Mouse (Mus musculus) E14TG2a.4 (cell line): Measurements from ENCODE around the gene Prkcd.
"Not testable (repeated sequence)": the region's sequence is repeated elsewhere in the genome, so short reads cannot be mapped to it uniquely, and the experiment has no call there.

Experiments
- H3K27me3 ChIP-seq: 2 replicates; pipeline ENCODE4 v1.6.1; 2014; ENCODE audit warnings: low read length, control low read depth; ENCODE audit not compliant: insufficient read depth
- H3K36me3 ChIP-seq: 2 replicates; pipeline ENCODE4 v1.6.1; 2014; ENCODE audit warnings: low read length, control low read depth; ENCODE audit not compliant: insufficient read depth
- H3K4me1 ChIP-seq: replicated peaks from 2 replicates; pipeline ENCODE4 v1.6.1; 2014; ENCODE audit warnings: low read depth, low read length, control low read depth
- H3K4me3 ChIP-seq: replicated peaks from 2 replicates; pipeline ENCODE4 v1.5.1; 2014; ENCODE audit warnings: mild to moderate bottlenecking, low read length
- H3K9me3 ChIP-seq: 2 replicates; pipeline ENCODE4 v1.6.1; 2014; ENCODE audit warnings: low read length, control low read depth
- CTCF ChIP-seq: conservative IDR thresholded peaks from 2 replicates; pipeline ENCODE4 v1.5.1; 2014; ENCODE audit warnings: low read length
- NANOG ChIP-seq: IDR thresholded peaks from 2 replicates; pipeline ENCODE4 v1.6.1; 2014; ENCODE audit warnings: borderline replicate concordance, low read length, mixed read lengths
- POU5F1 ChIP-seq: IDR thresholded peaks from 2 replicates; pipeline ENCODE4 v1.6.1; 2014; ENCODE audit warnings: low read length, borderline replicate concordance

Gene Prkcd

DNA sequence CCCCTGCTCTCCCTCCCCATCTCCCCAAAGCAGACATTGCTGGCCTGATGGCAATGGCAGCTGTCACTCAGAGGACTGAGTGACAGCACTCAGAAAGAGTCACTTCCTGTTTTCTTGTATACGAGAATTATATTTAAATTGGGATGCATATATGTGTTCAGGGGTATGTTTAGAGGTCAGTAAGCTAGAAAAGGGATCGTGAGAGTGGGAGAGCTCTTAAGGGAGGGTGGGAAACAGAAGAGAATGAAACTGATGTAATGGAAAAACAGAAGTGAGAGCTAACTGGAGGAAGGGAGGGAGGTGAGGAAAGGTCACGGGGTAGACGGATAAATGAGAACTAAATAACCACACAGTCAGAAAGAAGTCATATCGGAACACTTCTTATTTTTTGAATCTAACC, 46.8 kb downstream of the Prkcd start:
- H3K36me3 ChIP-seq, result peaks cover 24% of the 10 kb centered on the region
- H3K9me3 ChIP-seq, result no peaks in the 10 kb centered on the region
- no peak overlapping the region; the same call in 1 of the 2 replicates for H3K4me3 ChIP-seq
- no peaks in the 10 kb centered on the region for H3K27me3 ChIP-seq
- TF ChIP-seq NANOG, result no peak
- TF ChIP-seq POU5F1, result no peak
- TF ChIP-seq CTCF, result no peak
- H3K4me1 ChIP-seq, result peaks cover 80% of the 10 kb centered on the region

DNA sequence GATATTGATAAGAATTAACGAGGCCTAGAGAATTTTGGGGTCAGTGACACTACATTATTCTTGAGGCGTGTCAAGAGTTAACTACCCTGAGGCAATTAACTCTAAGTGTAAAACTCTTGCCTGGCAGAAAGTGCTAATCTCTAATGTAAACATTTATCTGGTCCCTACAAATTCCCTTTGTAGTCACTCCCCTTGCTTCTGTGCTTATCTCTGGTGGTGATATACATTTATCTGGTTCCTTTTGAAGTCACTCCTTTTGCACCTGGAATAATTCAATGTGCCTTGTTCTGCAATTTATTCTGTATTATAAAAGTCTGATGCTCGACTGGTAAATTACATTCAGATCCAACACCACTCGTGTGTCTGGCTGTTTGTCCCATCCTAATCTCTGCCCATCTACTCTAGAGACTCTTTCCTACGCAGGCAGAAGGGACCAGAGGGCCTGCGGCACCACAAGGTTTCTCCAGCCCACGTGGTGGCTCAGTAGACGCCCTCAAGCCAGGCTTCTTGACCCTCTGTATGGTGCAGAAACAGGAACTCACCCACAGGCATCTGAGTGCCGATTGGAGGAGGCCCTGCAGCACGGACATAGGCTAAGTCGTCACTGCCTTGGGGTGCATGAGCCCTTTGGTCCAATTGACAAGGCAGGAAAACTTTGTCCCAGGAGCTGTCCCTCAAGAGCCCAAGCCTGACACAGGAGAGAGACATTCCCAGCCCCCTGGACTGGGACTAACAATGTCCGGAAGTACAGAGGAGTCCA, 48.5 kb downstream of the Prkcd start:
- Histone ChIP-seq H3K4me1 (peaks cover 76% of the 10 kb centered on the region), H3K36me3 (peaks cover 41% of the 10 kb centered on the region)
- H3K27me3 ChIP-seq, H3K4me3 ChIP-seq, H3K9me3 ChIP-seq: not testable (repeated sequence)

DNA sequence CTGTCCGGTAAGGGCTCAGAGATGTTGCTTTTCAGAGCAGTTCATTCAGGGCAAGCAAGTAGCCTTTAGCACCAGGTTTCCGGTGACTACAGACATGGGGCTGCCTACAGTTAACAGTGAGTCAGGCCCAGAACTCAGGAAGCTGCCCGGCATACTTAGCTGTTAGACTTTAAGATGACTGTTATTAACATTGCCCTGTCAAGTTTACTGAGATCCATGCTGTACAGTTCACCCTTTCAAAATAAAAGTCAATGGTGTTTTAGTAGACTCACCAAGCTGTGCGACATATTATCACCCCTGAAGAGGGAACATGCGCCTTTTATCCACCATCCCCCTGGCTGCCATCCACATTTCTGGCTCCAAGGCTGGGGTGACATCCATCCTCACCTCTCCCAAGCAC, 49.8 kb downstream of the Prkcd start:
- TF ChIP-seq POU5F1, result no peak
- TF ChIP-seq NANOG, result no peak
- TF ChIP-seq CTCF, result no peak
- Histone ChIP-seq H3K4me1 (peaks cover 80% of the 10 kb centered on the region), H3K4me3 (peak overlapping the region; percentile 48), H3K27me3 (no peaks in the 10 kb centered on the region), H3K36me3 (peaks cover 53% of the 10 kb centered on the region), H3K9me3 (no peaks in the 10 kb centered on the region)

DNA sequence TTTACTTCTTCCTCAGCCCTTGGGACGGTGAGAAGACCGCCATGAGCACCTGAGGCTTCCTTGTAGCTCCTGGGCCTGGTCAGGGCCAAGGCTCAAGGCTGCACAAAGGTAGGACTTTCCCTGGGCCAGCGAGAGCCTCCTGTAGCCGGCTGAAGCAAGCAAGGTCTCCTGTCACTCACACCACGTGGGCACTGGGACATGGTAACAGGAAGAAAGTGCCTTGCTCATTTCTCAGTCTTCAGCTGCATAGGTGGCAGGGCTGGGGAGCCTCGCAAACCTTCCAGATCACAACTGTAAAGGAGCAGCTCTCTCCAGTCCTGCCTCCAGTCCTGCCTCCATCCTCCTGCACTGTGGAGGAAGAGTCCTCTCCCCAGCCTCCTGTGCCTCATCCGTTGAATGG, 50.2 kb downstream of the Prkcd start:
- Histone ChIP-seq H3K4me1 (peaks cover 79% of the 10 kb centered on the region), H3K27me3 (no peaks in the 10 kb centered on the region), H3K36me3 (peaks cover 58% of the 10 kb centered on the region), H3K9me3 (no peaks in the 10 kb centered on the region), H3K4me3 (peak overlapping the region; percentile 48)
- TF ChIP-seq CTCF, result no peak
- no peak for TF ChIP-seq POU5F1
- TF ChIP-seq NANOG, result no peak

DNA sequence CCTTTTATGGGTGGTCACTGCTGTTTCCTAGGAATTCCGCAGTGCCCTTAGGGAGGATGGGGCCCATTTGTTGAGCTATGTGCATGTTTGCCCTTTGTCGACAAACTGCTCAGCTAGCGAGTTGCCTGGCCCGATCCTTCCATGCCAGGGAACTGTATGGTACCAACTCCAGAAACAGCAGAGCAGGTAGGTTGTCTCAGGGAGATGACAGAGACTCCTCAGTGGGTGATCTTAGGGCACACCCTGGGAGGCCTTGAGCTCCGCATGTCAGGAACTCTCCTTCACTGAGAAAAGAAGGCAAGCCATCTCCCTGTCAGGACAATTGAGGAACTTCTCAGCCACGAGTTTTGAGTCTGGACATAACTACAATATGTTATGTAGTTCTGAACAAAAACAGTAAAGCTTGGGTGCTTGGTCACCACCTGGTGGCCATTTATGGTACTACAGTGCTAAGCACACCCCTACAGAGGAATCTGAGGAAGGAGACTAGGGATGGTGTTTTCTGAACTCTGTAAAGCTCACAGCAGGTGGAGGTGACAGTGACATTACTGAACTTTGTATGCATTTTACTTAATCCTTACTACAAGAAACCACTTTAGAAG, 51.9 kb downstream of the Prkcd start:
- Histone ChIP-seq H3K36me3 (peaks cover 75% of the 10 kb centered on the region), H3K9me3 (no peaks in the 10 kb centered on the region), H3K27me3 (no peaks in the 10 kb centered on the region), H3K4me1 (peaks cover 66% of the 10 kb centered on the region), H3K4me3 (no peak overlapping the region)
- TF ChIP-seq NANOG, result no peak
- no peak for TF ChIP-seq POU5F1
- peak; percentile 97 for TF ChIP-seq CTCF

DNA sequence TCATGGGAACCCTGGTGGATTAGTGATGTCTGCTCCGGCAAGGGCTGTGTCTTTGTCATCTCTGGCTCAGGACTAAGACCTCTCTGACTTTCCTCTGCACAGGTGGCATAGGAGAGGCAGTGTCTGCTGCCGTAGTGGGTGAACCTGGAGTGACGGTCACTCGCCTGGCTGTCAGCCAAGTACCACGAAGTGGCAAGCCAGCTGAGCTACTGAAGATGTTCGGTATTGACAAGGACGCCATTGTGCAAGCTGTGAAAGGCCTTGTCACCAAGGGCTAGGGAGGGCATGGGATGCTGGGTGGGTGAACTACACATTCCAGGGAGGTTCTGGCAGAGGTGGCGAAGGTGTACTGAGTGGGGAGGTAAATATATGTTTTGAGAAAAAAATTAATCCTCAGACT, 52.8 kb downstream of the Prkcd start:
- TF ChIP-seq POU5F1, result no peak
- Histone ChIP-seq H3K4me1 (peaks cover 68% of the 10 kb centered on the region), H3K9me3 (no peaks in the 10 kb centered on the region), H3K4me3 (no peak overlapping the region), H3K36me3 (peaks cover 83% of the 10 kb centered on the region), H3K27me3 (no peaks in the 10 kb centered on the region)

DNA sequence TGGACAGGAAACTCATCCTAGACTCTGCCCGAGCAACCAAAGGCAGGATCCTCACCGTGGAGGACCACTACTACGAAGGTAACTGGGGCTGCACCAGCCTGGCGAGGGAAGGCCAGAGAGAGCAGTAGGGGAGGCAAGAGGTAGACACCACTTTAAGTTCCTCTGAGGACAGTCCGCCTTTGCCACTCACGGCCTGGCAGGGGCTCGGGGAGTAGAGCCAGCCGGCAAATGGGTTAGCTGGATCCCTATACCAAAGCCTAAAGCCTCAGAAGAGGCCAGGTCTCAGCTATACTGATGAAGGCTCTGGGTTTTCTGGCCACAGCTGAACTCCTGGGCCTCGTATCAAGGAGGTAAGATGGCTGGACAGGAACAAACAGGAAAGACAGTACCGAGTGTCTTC, 53.8 kb downstream of the Prkcd start:
- no peak overlapping the region for H3K4me3 ChIP-seq

DNA sequence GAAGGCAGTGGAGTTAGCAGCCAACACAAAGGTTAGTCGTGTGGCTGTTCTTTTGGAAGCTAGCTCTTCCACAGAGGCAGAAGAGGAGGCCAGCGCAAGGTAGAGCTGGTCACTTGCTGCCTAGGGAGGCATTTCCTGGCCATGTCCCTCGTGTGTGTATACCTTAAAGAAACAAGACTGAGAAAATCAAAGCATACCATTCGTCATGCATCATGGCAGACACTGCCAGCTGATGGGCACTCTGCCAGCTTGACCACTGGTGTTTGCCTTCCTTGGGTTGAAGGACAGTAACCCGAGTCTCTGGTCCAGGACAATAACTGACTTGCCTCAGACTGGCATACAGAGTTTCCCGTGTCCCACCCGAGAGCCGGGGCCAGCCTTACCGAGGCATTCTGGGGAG, 55.7 kb downstream of the Prkcd start:
- TF ChIP-seq NANOG, result no peak
- no peak for TF ChIP-seq CTCF
- no peak for TF ChIP-seq POU5F1
- Histone ChIP-seq H3K4me1 (peaks cover 75% of the 10 kb centered on the region), H3K4me3 (no peak overlapping the region), H3K9me3 (no peaks in the 10 kb centered on the region), H3K36me3 (peaks cover 99% of the 10 kb centered on the region), H3K27me3 (no peaks in the 10 kb centered on the region)

More for the DNA sequence above, 53.8 kb downstream of the Prkcd start:
- Histone ChIP-seq H3K4me1 (peaks cover 71% of the 10 kb centered on the region), H3K36me3 (peaks cover 93% of the 10 kb centered on the region), H3K9me3 (no peaks in the 10 kb centered on the region), H3K27me3 (no peaks in the 10 kb centered on the region)
- TF ChIP-seq CTCF (no peak), POU5F1 (no peak), NANOG (no peak)

DNA sequence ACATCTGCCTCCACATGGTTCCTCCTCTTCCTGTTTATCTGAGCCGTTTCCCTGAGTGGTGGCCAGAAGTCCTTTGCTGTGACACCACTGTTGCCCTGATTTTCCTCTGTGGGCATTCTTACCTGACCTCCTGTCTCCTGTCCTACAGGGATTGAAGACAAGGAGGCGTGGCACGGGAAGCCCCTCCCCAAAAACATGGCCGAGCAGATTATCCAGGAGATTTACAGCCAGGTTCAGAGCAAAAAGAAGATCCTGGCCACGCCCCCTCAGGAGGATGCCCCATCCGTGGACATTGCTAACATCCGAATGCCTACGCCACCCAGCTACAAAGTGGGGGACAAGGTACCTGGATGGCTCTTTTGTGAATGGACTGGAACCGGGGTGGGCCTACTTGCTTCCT, 58.0 kb downstream of the Prkcd start:
- Histone ChIP-seq H3K36me3 (peaks cover 99% of the 10 kb centered on the region), H3K9me3 (no peaks in the 10 kb centered on the region), H3K4me1 (peaks cover 77% of the 10 kb centered on the region), H3K27me3 (no peaks in the 10 kb centered on the region), H3K4me3 (no peak overlapping the region)
- TF ChIP-seq CTCF, result no peak
- no peak for TF ChIP-seq POU5F1
- no peak for TF ChIP-seq NANOG
